Mouse (Mus musculus) stomach, embryonic 15.5 days (tissue): ENCODE measurements around the gene Nsfl1c. TPM values are rescaled to one million over a fixed set of nuclear protein-coding genes. Genes with fewer than 3 reads are reported as not detected.

ENCODE experiments used
- ATAC-seq: fragments of 200-750 bp; cut with Nextera tagmentation; 2 replicates; pipeline ENCODE4 v1.8.0; 2017; ENCODE audit warnings: low read depth, moderate number of reproducible peaks, moderate TSS enrichment; ENCODE audit not compliant: insufficient read depth, low FRiP score
- H3K27ac ChIP-seq: fragments of 300-500 bp; sonication (generic); 2 replicates; pipeline ENCODE4 v1.5.1; 2015; ENCODE audit warnings: mild to moderate bottlenecking, inconsistent platforms
- H3K27me3 ChIP-seq: fragments of 300-500 bp; sonication (generic); replicated peaks from 2 replicates; pipeline ENCODE4 v1.6.1; 2015; ENCODE audit warnings: inconsistent platforms
- H3K36me3 ChIP-seq: fragments of 300-500 bp; sonication (generic); 2 replicates; pipeline ENCODE4 v1.6.1; 2015; ENCODE audit warnings: inconsistent platforms
- H3K4me1 ChIP-seq: fragments of 300-500 bp; sonication (generic); 2 replicates; pipeline ENCODE4 v1.6.1; 2015; ENCODE audit warnings: inconsistent platforms
- H3K4me2 ChIP-seq: fragments of 300-500 bp; sonication (generic); 2 replicates; pipeline ENCODE4 v1.6.1; 2015; ENCODE audit warnings: mild to moderate bottlenecking, inconsistent platforms
- H3K4me3 ChIP-seq: fragments of 300-500 bp; sonication (generic); replicated peaks from 2 replicates; pipeline ENCODE4 v1.5.1; 2015; ENCODE audit warnings: inconsistent platforms
- H3K9ac ChIP-seq: fragments of 300-500 bp; sonication (generic); 2 replicates; pipeline ENCODE4 v1.6.1; 2015; ENCODE audit warnings: inconsistent platforms
- H3K9me3 ChIP-seq: fragments of 300-500 bp; sonication (generic); 2 replicates; pipeline ENCODE4 v1.6.1; 2016; ENCODE audit warnings: inconsistent platforms
- WGBS: fragments of 180-500 bp; shearing (Covaris S2); methylation state at CpG from one replicate; pipeline ENCODE4 v1.1.7; 2015; 5-methylcytosine and 5-hydroxymethylcytosine counted together
- polyA plus RNA-seq: library from polyadenylated mRNA; unstranded; fragments of >200 nt; fragmentation: Nextera tagmentation; extraction: Ambion mirVana; gene quantifications from 2 replicates; pipeline ENCODE4 v1.2.1, GENCODE M21; 2015

The Nsfl1c gene
- polyA plus RNA-seq, 1 experiment from 2014 or later = 174 TPM

DNA sequence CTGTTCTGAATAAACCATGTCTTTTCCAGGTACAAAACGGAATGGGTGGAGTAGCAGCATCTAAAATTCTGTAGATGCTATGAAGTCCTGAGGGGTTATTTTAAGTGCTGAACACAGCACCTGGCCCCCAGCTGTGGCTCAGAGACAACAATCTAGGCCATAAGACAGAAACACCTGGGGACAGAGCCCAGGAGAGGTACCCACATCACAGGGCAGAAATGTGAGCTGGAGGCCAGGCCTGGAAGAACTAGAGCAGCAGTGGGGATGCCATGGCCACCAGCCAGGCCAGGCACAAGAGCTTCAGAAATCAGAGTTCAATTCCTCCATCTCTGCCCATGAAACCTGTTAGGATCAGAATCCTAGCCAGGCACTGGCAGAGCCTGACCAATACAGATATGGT, 34.1 kb downstream of the Nsfl1c start:
- Histone ChIP-seq H3K4me2 (no peak overlapping the region), H3K9ac (no peak overlapping the region), H3K36me3 (no peaks in the 10 kb centered on the region), H3K27me3 (no peaks in the 10 kb centered on the region), H3K4me1 (0 out of 2 replicates have a peak, but pooled peaks cover 6% of the 10 kb centered on the region), H3K27ac (no peak overlapping the region), H3K9me3 (no peaks in the 10 kb centered on the region), H3K4me3 (no peak overlapping the region)
- no peak for ATAC-seq
- WGBS = 74% methylated on average over 1 of the region's 1 CpGs

- H3K4me1 ChIP-seq = 0 out of 2 replicates have a peak, but pooled peaks cover 6% of the 10 kb centered on the region
- no peak overlapping the region for H3K27ac ChIP-seq
- no peak overlapping the region for H3K4me3 ChIP-seq
- H3K4me2 ChIP-seq = no peak overlapping the region
- H3K9me3 ChIP-seq = no peaks in the 10 kb centered on the region
- no peak for ATAC-seq
- no peaks in the 10 kb centered on the region for H3K27me3 ChIP-seq
- H3K36me3 ChIP-seq = no peaks in the 10 kb centered on the region
- H3K9ac ChIP-seq = no peak overlapping the region
Measured at GRCm38 (mm10) chr2:151529169-151529568, 35.2 kb downstream of the Nsfl1c start.

- Histone ChIP-seq H3K36me3 (no peaks in the 10 kb centered on the region), H3K9ac (no peak overlapping the region), H3K27ac (no peak overlapping the region), H3K9me3 (no peaks in the 10 kb centered on the region), H3K4me1 (0 out of 2 replicates have a peak, but pooled peaks cover 6% of the 10 kb centered on the region), H3K4me3 (no peak overlapping the region), H3K4me2 (no peak overlapping the region), H3K27me3 (no peaks in the 10 kb centered on the region)
- whole genome bisulfite sequencing = 40% methylated on average over 8 of the region's 8 CpGs
- no peak for ATAC-seq
Measured at GRCm38 (mm10) chr2:151530378-151531230, 36.6 kb downstream of the Nsfl1c start.

DNA sequence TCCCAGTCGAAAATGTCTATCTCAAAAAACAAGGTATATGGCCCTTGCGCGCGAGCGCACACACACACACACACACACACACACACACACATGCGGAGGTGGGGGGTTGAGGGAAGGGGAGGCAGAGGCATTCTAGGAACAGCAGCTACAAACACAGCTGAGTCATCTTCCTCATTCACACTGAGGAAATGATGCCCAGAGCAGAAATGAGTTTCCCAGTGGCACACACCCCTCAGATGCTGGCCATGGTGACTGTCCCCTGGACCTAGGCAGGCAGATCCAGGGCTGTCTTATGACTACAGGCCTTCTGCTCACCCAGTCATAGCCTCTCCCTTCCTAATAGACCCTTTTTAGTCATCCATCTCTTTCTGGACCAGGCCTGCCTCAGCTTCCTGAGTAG, 39.6 kb downstream of the Nsfl1c start:
- no peak overlapping the region for H3K9ac ChIP-seq
- no peak for ATAC-seq
- no peak overlapping the region for H3K27ac ChIP-seq
- no peaks in the 10 kb centered on the region for H3K36me3 ChIP-seq
- no peak overlapping the region for H3K4me2 ChIP-seq
- no peaks in the 10 kb centered on the region for H3K9me3 ChIP-seq
- H3K27me3 ChIP-seq = no peaks in the 10 kb centered on the region
- no peak overlapping the region for H3K4me3 ChIP-seq
- peaks cover 12% of the 10 kb centered on the region; the same call in 1 of the 2 replicates for H3K4me1 ChIP-seq
- 79% methylated on average over 4 of the region's 6 CpGs for WGBS

DNA sequence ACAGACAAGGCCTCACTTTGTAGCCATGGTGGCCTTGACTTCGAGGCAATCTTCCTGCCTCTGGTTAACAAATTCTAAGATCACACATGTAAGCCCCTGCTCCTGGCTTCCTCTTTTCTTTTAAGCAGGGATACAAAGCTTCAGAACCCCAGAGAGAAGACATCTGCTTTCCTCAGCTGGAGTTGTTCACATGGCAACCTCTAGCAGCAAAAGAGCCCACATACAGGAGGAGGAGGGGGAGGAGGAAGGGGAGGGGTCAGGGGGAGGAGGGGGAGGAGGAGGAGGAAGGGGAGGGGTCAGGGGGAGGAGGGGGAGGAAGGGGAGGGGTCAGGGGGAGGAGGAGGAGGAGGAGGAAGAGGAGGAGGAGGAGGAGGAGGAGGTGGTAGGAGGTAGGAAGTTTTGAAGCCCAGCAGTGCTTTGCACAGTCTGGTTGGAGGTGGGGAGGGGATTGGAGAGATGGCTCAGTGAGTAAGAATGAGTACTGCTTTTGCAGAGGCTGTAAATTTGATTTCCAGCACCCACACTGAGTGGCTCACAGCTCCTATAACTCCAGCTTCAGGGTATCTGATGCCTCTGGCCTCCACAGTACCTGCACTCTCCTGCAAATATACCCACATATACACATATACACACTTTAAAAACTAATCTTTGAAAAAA, 42.1 kb downstream of the Nsfl1c start:
- H3K4me2 ChIP-seq = peak overlapping the region; percentile 16
- H3K9ac ChIP-seq = no peak overlapping the region
- H3K36me3 ChIP-seq = no peaks in the 10 kb centered on the region
- H3K4me3 ChIP-seq = no peak overlapping the region
- no peaks in the 10 kb centered on the region for H3K9me3 ChIP-seq
- peak; percentile 67; the same call in 1 of the 2 replicates for ATAC-seq
- WGBS = 33% methylated on average over 1 of the region's 1 CpGs
- peaks cover 5% of the 10 kb centered on the region; the same call in 1 of the 2 replicates for H3K4me1 ChIP-seq
- H3K27me3 ChIP-seq = no peaks in the 10 kb centered on the region
- H3K27ac ChIP-seq = peak overlapping the region; percentile 81

- Histone ChIP-seq H3K9ac (no peak overlapping the region), H3K4me1 (peaks cover 9% of the 10 kb centered on the region; the same call in 1 of the 2 replicates), H3K4me2 (peak overlapping the region; percentile 16), H3K27me3 (no peaks in the 10 kb centered on the region), H3K9me3 (no peaks in the 10 kb centered on the region), H3K4me3 (no peak overlapping the region), H3K36me3 (no peaks in the 10 kb centered on the region), H3K27ac (peak overlapping the region; percentile 81)
- peak; percentile 48; the same call in 1 of the 2 replicates for ATAC-seq
- 30% methylated on average over 5 of the region's 5 CpGs for WGBS
Measured at GRCm38 (mm10) chr2:151536618-151536974, 42.6 kb downstream of the Nsfl1c start.

GRCm38 (mm10) chr2:151538646-151539045, 44.7 kb downstream of the Nsfl1c start:
- no peaks in the 10 kb centered on the region for H3K9me3 ChIP-seq
- H3K4me1 ChIP-seq = peaks cover 11% of the 10 kb centered on the region; the same call in 1 of the 2 replicates
- H3K27ac ChIP-seq = no peak overlapping the region
- H3K36me3 ChIP-seq = no peaks in the 10 kb centered on the region
- no peak overlapping the region for H3K4me2 ChIP-seq
- no peak overlapping the region for H3K4me3 ChIP-seq
- WGBS = 57% methylated on average over 4 of the region's 4 CpGs
- no peak overlapping the region for H3K9ac ChIP-seq
- no peak for ATAC-seq
- no peaks in the 10 kb centered on the region for H3K27me3 ChIP-seq

- Histone ChIP-seq H3K4me1 (peaks cover 24% of the 10 kb centered on the region), H3K27ac (peak within 1 kb of the TSS; percentile 95), H3K9ac (peak within 1 kb of the TSS; percentile 89), H3K27me3 (no peaks in the 10 kb centered on the region), H3K4me2 (peak within 1 kb of the TSS; percentile 65), H3K4me3 (peak within 1 kb of the TSS; percentile 75), H3K36me3 (peaks cover 13% of the 10 kb centered on the region; the same call in 1 of the 2 replicates), H3K9me3 (no peaks in the 10 kb centered on the region)
- WGBS = under 1% methylated on average over 85 of the region's 93 CpGs
- ATAC-seq = peak; percentile 96
Measured at GRCm38 (mm10) chr2:151542323-151543062, 48.5 kb downstream of the Nsfl1c start, which contains the start of gene Fkbp1a. Gene Fkbp1a (plus strand): TSS chr2:151542483.

- peaks cover 24% of the 10 kb centered on the region for H3K4me1 ChIP-seq
- peak overlapping the region; percentile 65 for H3K4me2 ChIP-seq
- H3K9ac ChIP-seq = peak overlapping the region; percentile 89
- peak overlapping the region; percentile 95 for H3K27ac ChIP-seq
- peaks cover 15% of the 10 kb centered on the region; the same call in 1 of the 2 replicates for H3K36me3 ChIP-seq
- H3K9me3 ChIP-seq = no peaks in the 10 kb centered on the region
- WGBS = under 1% methylated on average over 21 of the region's 21 CpGs
- H3K27me3 ChIP-seq = no peaks in the 10 kb centered on the region
- peak overlapping the region; percentile 75 for H3K4me3 ChIP-seq
- 0 out of 2 replicates have a peak, but pooled peaks have one; percentile 12 for ATAC-seq
Measured at GRCm38 (mm10) chr2:151543063-151543895, 49.3 kb downstream of the Nsfl1c start.

DNA sequence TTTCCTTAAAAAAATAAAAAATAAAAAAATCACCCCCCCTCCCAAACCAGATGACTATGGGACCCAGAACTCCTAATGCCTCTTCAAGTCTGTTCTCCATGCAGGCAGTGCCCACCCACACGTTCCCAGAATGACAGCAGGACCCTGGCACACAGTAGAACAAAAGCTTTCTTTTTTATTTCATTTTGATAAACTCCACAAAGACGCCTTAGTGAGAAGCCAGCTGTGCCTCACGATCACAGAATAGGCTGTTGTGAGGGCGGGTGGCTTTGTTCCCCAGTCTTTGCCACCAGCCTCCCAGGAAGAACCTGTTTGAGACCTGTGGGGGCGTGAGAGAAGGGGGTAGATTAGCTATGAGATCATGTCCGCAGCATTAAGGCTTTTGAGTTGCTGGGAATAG, 50.7 kb downstream of the Nsfl1c start:
- Histone ChIP-seq H3K9ac (no peak overlapping the region), H3K4me1 (peaks cover 24% of the 10 kb centered on the region), H3K9me3 (no peaks in the 10 kb centered on the region), H3K36me3 (peaks cover 15% of the 10 kb centered on the region; the same call in 1 of the 2 replicates), H3K4me2 (peak overlapping the region; percentile 65), H3K27me3 (no peaks in the 10 kb centered on the region), H3K27ac (no peak overlapping the region), H3K4me3 (peak overlapping the region; percentile 8; the same call in 1 of the 2 replicates)
- WGBS = 59% methylated on average over 6 of the region's 6 CpGs
- no peak for ATAC-seq

GRCm38 (mm10) chr2:151546571-151546970, 52.6 kb downstream of the Nsfl1c start:
- H3K36me3 ChIP-seq = peaks cover 15% of the 10 kb centered on the region; the same call in 1 of the 2 replicates
- H3K27ac ChIP-seq = no peak overlapping the region
- no peaks in the 10 kb centered on the region for H3K27me3 ChIP-seq
- no peak overlapping the region for H3K4me2 ChIP-seq
- ATAC-seq = no peak
- no peaks in the 10 kb centered on the region for H3K9me3 ChIP-seq
- peaks cover 21% of the 10 kb centered on the region for H3K4me1 ChIP-seq
- 84% methylated on average over 4 of the region's 4 CpGs for WGBS
- H3K4me3 ChIP-seq = no peak overlapping the region
- no peak overlapping the region for H3K9ac ChIP-seq
